Mouse (Mus musculus) ES-E14 (cell line): ENCODE data around the gene Phf24. TPM values are rescaled to one million over a fixed set of nuclear protein-coding genes. Genes with fewer than 3 reads are reported as not detected.

Experiments used
- DNase-seq: peaks from one replicate; pipeline ENCODE4 v3.0.0-alpha.2; 2013; ENCODE audit warnings: low read depth, low spot score
- H3K27ac ChIP-seq: 2 replicates; pipeline ENCODE4 v1.5.1; 2012; ENCODE audit warnings: low read depth, mild to moderate bottlenecking, low read length, moderate library complexity, mixed read lengths; ENCODE audit not compliant: poor library complexity, insufficient read depth, severe bottlenecking
- H3K36me3 ChIP-seq: 2 replicates; pipeline ENCODE4 v1.6.1; 2012; ENCODE audit warnings: mild to moderate bottlenecking, low read length, moderate library complexity, mixed read lengths; ENCODE audit not compliant: control insufficient read depth, poor library complexity, insufficient read depth, severe bottlenecking
- H3K4me1 ChIP-seq, 2 experiments: fragments of 150-350 bp in 1 of 2; sonication (generic) in 1 of 2; 2 replicates each; pipeline ENCODE4 v1.6.1; 2012; ENCODE audit warnings: low read length in 2 of 2, mild to moderate bottlenecking in 1 of 2, mixed read lengths in 1 of 2; ENCODE audit not compliant: control insufficient read depth in 2 of 2, insufficient read depth in 2 of 2, poor library complexity in 1 of 2
- H3K4me3 ChIP-seq, 2 experiments: fragments of 150-350 bp in 1 of 2; sonication (generic) in 1 of 2; 2 replicates each; pipeline ENCODE4 v1.5.1; 2012; ENCODE audit warnings: low read length in 2 of 2, low read depth in 1 of 2, mild to moderate bottlenecking in 1 of 2, mixed read lengths in 1 of 2; ENCODE audit not compliant: insufficient read depth in 1 of 2, poor library complexity in 1 of 2, severe bottlenecking in 1 of 2
- H3K9ac ChIP-seq: 2 replicates; pipeline ENCODE4 v1.6.1; 2012; ENCODE audit warnings: low read depth, mild to moderate bottlenecking, low read length, mixed read lengths; ENCODE audit not compliant: poor library complexity, insufficient read depth, severe bottlenecking
- H3K9me3 ChIP-seq: fragments of 150-350 bp; sonication (generic); 2 replicates; pipeline ENCODE4 v1.6.1; 2012; ENCODE audit warnings: low read depth, mild to moderate bottlenecking, low read length; ENCODE audit not compliant: control insufficient read depth, insufficient read depth
- CHD2 ChIP-seq: IDR thresholded peaks from 2 replicates; pipeline ENCODE4 v1.6.1; 2014; ENCODE audit warnings: mild to moderate bottlenecking, low read depth, low read length, inconsistent platforms
- HCFC1 ChIP-seq: IDR thresholded peaks from 2 replicates; pipeline ENCODE4 v1.6.1; 2012; ENCODE audit warnings: low read length, inconsistent platforms, borderline replicate concordance; ENCODE audit not compliant: insufficient read depth
- MAFK ChIP-seq: IDR thresholded peaks from 2 replicates; pipeline ENCODE4 v1.6.1; 2014; ENCODE audit warnings: mild to moderate bottlenecking, low read depth, low read length, inconsistent platforms; ENCODE audit not compliant: insufficient read depth
- ZC3H11A ChIP-seq: IDR thresholded peaks from 2 replicates; pipeline ENCODE4 v1.6.1; 2012; ENCODE audit warnings: low read depth, mild to moderate bottlenecking, inconsistent platforms, low read length, borderline replicate concordance
- ZNF384 ChIP-seq: IDR thresholded peaks from 2 replicates; pipeline ENCODE4 v1.6.1; 2012; ENCODE audit warnings: low read depth, low read length, inconsistent platforms
- in situ Hi-C, 2 experiments: fragments of 600-800 bp; cut with MboI; formaldehyde crosslinking; loops; one replicate each; pipeline ENCODE4 v1.15.1; 2025; ENCODE audit warnings: low sequenced_read_pairs in 2 of 2, inconsistent platforms in 1 of 2; ENCODE audit not compliant: unreplicated experiment in 2 of 2
- total RNA-seq: library from RNA; depleted of rRNA; stranded (reverse); fragments of 300-350 nt; gene quantifications from 2 replicates; pipeline ENCODE4 v1.2.3, GENCODE M21; 2012

Phf24 gene
- total RNA-seq, 1 experiment: 0.04 TPM

DNA sequence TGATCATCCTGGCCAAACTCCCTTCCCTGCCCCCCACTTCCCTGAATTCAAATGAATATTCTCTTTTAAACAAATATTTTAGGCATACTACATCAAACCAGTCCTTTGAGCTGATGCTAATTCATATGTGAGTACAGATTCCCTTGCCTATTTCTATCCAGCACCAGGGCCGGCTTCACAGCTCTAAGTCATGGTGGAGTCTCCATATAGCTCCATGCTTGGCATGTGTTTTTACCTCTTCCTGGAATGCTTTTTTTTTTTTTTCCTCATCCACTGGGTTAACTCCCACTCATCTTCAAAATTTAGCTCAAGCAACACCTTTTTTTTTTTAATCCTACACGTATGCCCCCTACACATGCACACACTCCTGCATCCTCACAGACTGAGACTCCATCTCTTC lies 5.1 kb downstream of the Phf24 start:
- Histone ChIP-seq H3K9me3 (no peaks in the 10 kb centered on the region), H3K4me1 (no peaks in the 10 kb centered on the region), H3K9ac (no peak overlapping the region), H3K36me3 (no peaks in the 10 kb centered on the region), H3K4me3 (no peak overlapping the region), H3K27ac (no peak overlapping the region)
- in situ Hi-C loops: no loop called here
- DNase-seq: no peak
- TF ChIP-seq ZC3H11A: no peak
- no peak for TF ChIP-seq MAFK
- TF ChIP-seq ZNF384: no peak
- TF ChIP-seq HCFC1: no peak
- TF ChIP-seq CHD2: no peak

DNA sequence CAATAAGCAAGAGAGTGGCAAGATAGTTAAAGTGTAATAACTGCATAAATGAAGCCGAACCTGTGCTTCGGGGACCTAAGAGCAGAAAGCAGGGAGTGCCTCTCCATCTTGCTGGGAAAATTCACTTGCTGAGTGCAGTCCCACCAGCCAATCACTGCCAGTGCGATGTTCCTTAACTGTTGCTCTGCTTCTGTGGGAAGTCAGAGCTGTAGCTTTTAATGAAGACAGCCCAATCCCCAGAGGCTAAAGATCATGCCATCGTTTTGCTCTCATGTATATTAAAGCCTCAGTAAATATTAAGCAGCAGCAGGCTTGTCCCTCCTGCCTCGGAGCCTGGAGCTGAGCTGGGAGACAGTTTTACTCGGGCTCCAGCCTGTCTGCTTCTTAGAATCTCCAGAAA lies 5.6 kb downstream of the Phf24 start:
- Histone ChIP-seq H3K9ac (no peak overlapping the region), H3K9me3 (no peaks in the 10 kb centered on the region), H3K36me3 (no peaks in the 10 kb centered on the region), H3K4me3 (no peak overlapping the region), H3K4me1 (no peaks in the 10 kb centered on the region), H3K27ac (no peak overlapping the region)
- DNase-seq: no peak
- TF ChIP-seq MAFK (no peak), HCFC1 (no peak), ZC3H11A (no peak), CHD2 (no peak), ZNF384 (no peak)
- in situ Hi-C loops: no loop called here

DNA sequence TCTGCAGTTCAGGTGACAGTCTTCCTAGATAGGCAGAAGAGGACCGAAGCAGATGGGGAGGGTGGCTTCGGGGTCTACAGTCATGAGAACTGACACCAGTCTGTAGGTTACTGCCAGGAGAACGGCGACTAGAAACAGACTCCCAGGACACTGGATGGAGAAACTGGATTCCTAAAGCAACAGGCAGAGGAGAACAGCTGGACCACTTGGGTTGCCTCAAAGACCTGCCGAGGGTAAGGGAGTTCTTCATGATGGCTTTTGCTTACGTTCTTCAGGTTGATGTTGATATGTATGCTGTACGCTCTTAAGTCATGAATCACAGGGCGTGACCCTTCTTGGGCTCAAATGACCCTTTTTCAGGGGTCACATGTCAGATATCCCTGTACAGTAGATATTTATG lies 6.0 kb downstream of the Phf24 start:
- H3K9me3 ChIP-seq: no peaks in the 10 kb centered on the region
- in situ Hi-C loops: no loop called here
- H3K9ac ChIP-seq: no peak overlapping the region
- no peak overlapping the region for H3K27ac ChIP-seq
- H3K4me3 ChIP-seq: no peak overlapping the region
- no peaks in the 10 kb centered on the region for H3K4me1 ChIP-seq
- TF ChIP-seq CHD2 (no peak), ZNF384 (no peak), MAFK (no peak), HCFC1 (no peak), ZC3H11A (no peak)
- H3K36me3 ChIP-seq: no peaks in the 10 kb centered on the region
- no peak for DNase-seq

DNA sequence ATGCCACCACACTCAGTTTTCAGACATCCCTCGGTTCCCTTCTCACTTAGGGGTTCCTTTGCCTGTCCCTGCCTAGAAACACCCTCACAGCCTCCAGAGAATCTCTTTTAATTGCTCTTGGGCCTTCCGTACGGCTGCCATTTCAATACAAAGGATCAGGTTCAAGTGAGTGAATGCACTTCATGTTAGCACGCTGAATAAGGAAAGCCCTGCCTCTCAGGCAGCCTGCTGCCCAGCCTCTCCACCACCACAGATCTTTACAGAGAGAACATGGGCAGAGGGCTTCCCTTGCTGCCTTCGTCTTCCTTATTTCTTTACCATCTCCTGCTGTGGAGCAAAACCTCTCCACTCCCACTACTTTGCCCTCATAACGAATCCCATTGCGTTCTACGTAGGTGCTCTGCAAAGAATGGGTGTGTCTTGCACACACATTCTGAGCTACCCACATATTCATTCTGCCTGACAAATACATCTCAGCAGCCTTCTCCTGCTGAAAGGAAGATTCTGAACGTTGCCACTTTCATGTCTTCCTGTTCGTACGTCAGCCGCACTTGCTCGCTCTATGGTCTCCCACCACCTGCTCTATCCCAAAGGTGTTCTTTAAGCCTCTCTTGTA lies 7.7 kb downstream of the Phf24 start:
- in situ Hi-C loops: no loop called here
- H3K36me3 ChIP-seq: no peaks in the 10 kb centered on the region
- no peak for TF ChIP-seq MAFK
- no peak for TF ChIP-seq CHD2
- no peak for TF ChIP-seq ZNF384
- no peak for TF ChIP-seq HCFC1
- TF ChIP-seq ZC3H11A: no peak
- H3K9me3 ChIP-seq: no peaks in the 10 kb centered on the region
- no peaks in the 10 kb centered on the region for H3K4me1 ChIP-seq
- no peak overlapping the region for H3K9ac ChIP-seq
- no peak for DNase-seq
- no peak overlapping the region for H3K4me3 ChIP-seq
- no peak overlapping the region for H3K27ac ChIP-seq

DNA sequence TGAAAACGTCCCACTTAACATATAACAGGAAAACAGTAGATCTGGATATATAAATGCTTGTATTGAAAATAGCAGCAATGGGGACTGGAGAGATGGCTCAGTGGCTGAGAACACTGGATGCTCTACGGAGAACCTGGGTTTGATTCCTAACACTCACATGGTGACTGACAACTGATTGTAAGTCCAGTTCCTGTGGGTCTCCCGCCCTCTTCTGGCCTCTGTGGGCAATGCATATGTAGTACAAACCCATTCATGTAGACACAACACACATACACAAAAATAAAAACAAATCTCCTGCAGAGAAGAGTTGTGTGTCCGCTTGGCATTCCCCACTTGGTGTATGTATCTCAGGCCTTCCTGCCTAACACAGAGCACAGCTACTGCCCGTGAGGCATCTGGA lies 11.7 kb downstream of the Phf24 start:
- Histone ChIP-seq H3K4me1 (no peaks in the 10 kb centered on the region), H3K27ac (no peak overlapping the region), H3K9ac (no peak overlapping the region), H3K9me3 (no peaks in the 10 kb centered on the region), H3K36me3 (no peaks in the 10 kb centered on the region), H3K4me3 (no peak overlapping the region)
- in situ Hi-C loops: no loop called here
- TF ChIP-seq ZC3H11A (peak; percentile 58; the same call in 1 of the 2 replicates), HCFC1 (no peak)
- DNase-seq: no peak
